Mouse (Mus musculus): ENCODE measurements around the gene Zfp651.

Gene Zfp651

GRCm38 (mm10) chr9:121762248-121762647 is 3.1 kb downstream of the Zfp651 start:
- CTCF ChIA-PET, result no interaction called here

GRCm38 (mm10) chr9:121762761-121763160 is 3.6 kb downstream of the Zfp651 start:
- CTCF ChIA-PET, result no interaction called here

GRCm38 (mm10) chr9:121763716-121764115 is 4.6 kb downstream of the Zfp651 start:
- CTCF ChIA-PET, result no interaction called here

- CTCF ChIA-PET, result no interaction called here
These were observed 6.2 kb downstream of the Zfp651 start for GRCm38 (mm10) chr9:121765166-121765855.

GRCm38 (mm10) chr9:121772412-121772811 is 13.3 kb downstream of the Zfp651 start:
- CTCF ChIA-PET, result no interaction called here

- CTCF ChIA-PET, result no interaction called here
These were observed 16.8 kb downstream of the Zfp651 start for GRCm38 (mm10) chr9:121775951-121776350.

GRCm38 (mm10) chr9:121776511-121776910 is 17.4 kb downstream of the Zfp651 start:
- CTCF ChIA-PET, result no interaction called here

GRCm38 (mm10) chr9:121777484-121778065 is 18.4 kb downstream of the Zfp651 start, which contains the start of gene Klhl40:
Gene Klhl40, plus strand, starts transcription at chr9:121777607.
- CTCF ChIA-PET, result no interaction called here

- CTCF ChIA-PET, result no interaction called here
These were observed 19.0 kb downstream of the Zfp651 start for GRCm38 (mm10) chr9:121778066-121778624.

- CTCF ChIA-PET, result no interaction called here
These were observed 25.7 kb downstream of the Zfp651 start for GRCm38 (mm10) chr9:121784801-121785200.

GRCm38 (mm10) chr9:121785261-121785660 is 26.1 kb downstream of the Zfp651 start:
- CTCF ChIA-PET, result no interaction called here

GRCm38 (mm10) chr9:121786359-121786758 is 27.2 kb downstream of the Zfp651 start:
- CTCF ChIA-PET, result no interaction called here

GRCm38 (mm10) chr9:121791206-121791605 is 32.1 kb downstream of the Zfp651 start:
- CTCF ChIA-PET, result no interaction called here

- CTCF ChIA-PET, result no interaction called here
These were observed 32.8 kb downstream of the Zfp651 start, which contains the start of gene Hhatl for GRCm38 (mm10) chr9:121791757-121792521. Gene Hhatl, minus strand, starts transcription at chr9:121792507.

- CTCF ChIA-PET, result no interaction called here
These were observed 35.9 kb downstream of the Zfp651 start for GRCm38 (mm10) chr9:121794972-121795539.

GRCm38 (mm10) chr9:121797722-121798121 is 38.6 kb downstream of the Zfp651 start:
- CTCF ChIA-PET, result no interaction called here

GRCm38 (mm10) chr9:121798887-121799520 is 39.9 kb downstream of the Zfp651 start:
- CTCF ChIA-PET, result no interaction called here

GRCm38 (mm10) chr9:121802747-121803146 is 43.6 kb downstream of the Zfp651 start:
- CTCF ChIA-PET, result no interaction called here

GRCm38 (mm10) chr9:121807546-121807945 is 48.4 kb downstream of the Zfp651 start:
- CTCF ChIA-PET, result no interaction called here

- CTCF ChIA-PET, result no interaction called here
These were observed 48.8 kb downstream of the Zfp651 start for GRCm38 (mm10) chr9:121807947-121808346.

- CTCF ChIA-PET, result no interaction called here
These were observed 49.4 kb downstream of the Zfp651 start for GRCm38 (mm10) chr9:121808511-121808910.
